Mouse (Mus musculus) B cell, adult 67 days (primary cell): ENCODE measurements around the gene Olfr665. TPM values are rescaled to one million over a fixed set of nuclear protein-coding genes. Genes with fewer than 3 reads are reported as not detected.

Experiments used
- total RNA-seq, 2 experiments: library from RNA; stranded (reverse); gene quantifications; 4 replicates each; pipeline ENCODE4 v1.2.4; 2023

The Olfr665 gene
- total RNA-seq, result not detected

GRCm38 (mm10) chr7:104877731-104878130, at the start of gene Olfr665:
Olfr665 (plus strand) TSS chr7:104878031.

DNA sequence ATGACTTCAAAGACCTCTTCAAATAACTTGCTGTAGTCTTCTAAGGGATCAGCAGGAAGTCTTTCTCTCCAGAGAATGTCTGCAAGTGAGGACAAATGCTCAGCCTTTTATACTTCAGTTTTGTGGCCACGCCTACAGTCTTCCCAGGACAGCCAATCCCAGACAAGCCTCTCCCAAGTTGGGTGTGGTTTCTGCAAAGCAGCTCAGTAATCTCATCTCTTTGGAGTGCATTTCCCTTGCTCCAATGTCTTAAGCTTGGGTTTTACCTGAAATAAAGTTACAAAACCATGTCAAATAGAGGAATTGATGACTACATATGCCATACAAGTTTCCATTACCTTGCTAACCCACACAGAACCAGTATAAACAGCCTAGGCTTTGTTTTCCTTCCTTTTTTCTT, 35.3 kb upstream of the Olfr665 start, which contains the start of gene Usp17lb:
Usp17lb (minus strand) TSS at position 101 of the 400 bp plus-strand sequence.

DNA sequence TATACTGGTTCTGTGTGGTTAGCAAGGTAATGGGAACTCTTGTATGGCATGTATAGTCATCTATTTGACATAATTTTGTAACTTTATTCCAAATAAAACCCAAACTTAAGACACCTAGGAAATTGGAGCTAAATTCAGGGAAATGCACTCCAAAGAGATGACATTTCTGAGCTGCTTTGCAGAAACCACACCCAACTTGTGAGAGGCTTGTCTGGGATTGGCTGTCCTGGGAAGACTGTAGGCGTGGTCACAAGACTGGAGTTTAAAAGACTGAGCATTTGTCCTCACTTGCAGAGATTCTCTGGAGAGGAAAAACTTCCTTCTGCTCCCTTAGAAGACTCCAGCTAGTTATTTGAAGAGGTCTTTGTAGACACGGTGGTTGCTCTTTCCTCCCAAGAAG, 21.1 kb upstream of the Olfr665 start, which contains the start of gene Usp17la:
Usp17la (plus strand) TSS at position 301 of the 400 bp plus-strand sequence.

GRCm38 (mm10) chr7:104895852-104896251, 18.0 kb downstream of the Olfr665 start, which contains the start of gene Olfr666:
Olfr666 (minus strand) TSS chr7:104895952.

DNA sequence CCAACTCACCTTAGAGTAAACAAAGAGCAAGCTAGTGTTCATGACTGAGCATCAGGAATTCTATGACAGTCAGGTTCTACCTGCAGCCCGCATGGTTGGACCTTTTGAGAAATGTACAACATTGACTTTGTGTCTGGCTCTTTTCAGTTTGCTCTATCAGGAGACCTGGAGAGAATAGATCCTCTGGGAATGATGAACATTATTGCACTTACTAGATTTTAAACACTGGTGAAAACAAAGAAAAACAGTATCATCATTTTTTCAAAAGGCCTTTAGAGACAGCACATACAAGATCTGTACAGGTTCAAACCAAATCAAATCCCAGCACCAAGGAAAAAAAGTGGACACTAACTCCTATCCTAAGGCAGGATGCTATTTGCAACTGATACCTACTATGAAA, 43.6 kb downstream of the Olfr665 start, which contains the start of gene Olfr667:
Olfr667 (minus strand) TSS at position 101 of the 400 bp plus-strand sequence.

DNA sequence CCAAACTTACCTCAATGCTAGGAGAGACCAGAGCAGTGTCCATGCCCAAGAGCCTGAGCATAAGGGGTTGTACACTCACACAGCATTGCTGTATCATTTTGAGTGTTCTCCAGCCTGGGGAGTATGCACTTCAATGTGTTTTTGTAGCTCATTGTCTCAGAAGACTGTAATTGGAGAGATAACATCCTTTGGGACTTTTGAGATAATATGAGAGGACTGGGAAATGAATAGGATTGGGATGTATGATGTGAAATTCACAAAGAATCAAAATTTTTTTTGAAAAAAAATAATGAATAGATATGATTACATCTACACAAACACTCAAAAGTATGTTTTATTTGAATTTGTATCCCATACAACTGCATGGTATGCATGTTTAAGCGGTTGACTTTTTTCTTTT, 50.1 kb downstream of the Olfr665 start, which contains the start of gene Olfr668:
Olfr668 (minus strand) TSS at position 101 of the 400 bp plus-strand sequence.

Other genes starting within 250 kb of the Olfr665 start
- not detected for gene Olfr658, start 230.7 kb upstream of the Olfr665 start, total RNA-seq
- not detected for gene Olfr659, start 211.3 kb upstream of the Olfr665 start, total RNA-seq
- not detected for gene Olfr661, start 191.5 kb upstream of the Olfr665 start, total RNA-seq
- not detected for gene Usp17le, start 100.6 kb upstream of the Olfr665 start, total RNA-seq
- not detected for gene Usp17lb, start 35.4 kb upstream of the Olfr665 start, total RNA-seq
- not detected for gene Usp17la, start 21.0 kb upstream of the Olfr665 start, total RNA-seq
- not detected for gene Olfr666, start 17.9 kb downstream of the Olfr665 start, total RNA-seq
- gene Olfr667, start 43.5 kb downstream of the Olfr665 start, total RNA-seq, result not detected
- gene Olfr668, start 50.0 kb downstream of the Olfr665 start, total RNA-seq, result not detected
- gene Olfr669, start 56.2 kb downstream of the Olfr665 start, total RNA-seq, result not detected
- gene Olfr670, start 84.6 kb downstream of the Olfr665 start, total RNA-seq, result not detected
- not detected for gene Olfr671, start 101.1 kb downstream of the Olfr665 start, total RNA-seq
- not detected for gene Olfr672, start 124.0 kb downstream of the Olfr665 start, total RNA-seq
- gene Olfr675, start 150.4 kb downstream of the Olfr665 start, total RNA-seq, result not detected
- gene Olfr676, start 154.7 kb downstream of the Olfr665 start, total RNA-seq, result not detected
- gene Olfr677, start 173.3 kb downstream of the Olfr665 start, total RNA-seq, result not detected
- gene Olfr678, start 186.4 kb downstream of the Olfr665 start, total RNA-seq, result not detected
- not detected for gene Olfr679, start 203.2 kb downstream of the Olfr665 start, total RNA-seq
- not detected for gene Olfr680-ps1, start 214.8 kb downstream of the Olfr665 start, total RNA-seq
- not detected for gene Olfr681, start 238.8 kb downstream of the Olfr665 start, total RNA-seq